Mouse (Mus musculus): Measurements from ENCODE around the gene Zfp341. TPM values are rescaled to one million over a fixed set of nuclear protein-coding genes. Genes with fewer than 3 reads are reported as not detected.
A peak's percentile ranks its signal among the peaks of the same experiment; 100 is the strongest.

Zfp341 gene
- polyA plus RNA-seq, 1 experiment, result 18.7 TPM

- DNase-seq (ENCODE audit: low read depth), result no peak
- TF ChIP-seq POLR2A (IDR thresholded peaks at IDR 0.05; ENCODE audit: borderline replicate concordance, extremely low read depth, insufficient read depth, insufficient read length, poor library complexity, severe bottlenecking) (no peak), CTCF (IDR thresholded peaks at IDR 0.05; ENCODE audit: borderline replicate concordance, extremely low read depth, insufficient read depth, insufficient read length) (no peak)
These were observed 41.1 kb upstream of the Zfp341 start for GRCm38 (mm10) chr2:154571976-154572375.

GRCm38 (mm10) chr2:154572996-154573395 lies 40.1 kb upstream of the Zfp341 start:
- DNase-seq (ENCODE audit: low read depth), result no peak
- TF ChIP-seq POLR2A (IDR thresholded peaks at IDR 0.05; ENCODE audit: borderline replicate concordance, extremely low read depth, insufficient read depth, insufficient read length, poor library complexity, severe bottlenecking) (no peak), CTCF (IDR thresholded peaks at IDR 0.05; ENCODE audit: borderline replicate concordance, extremely low read depth, insufficient read depth, insufficient read length) (no peak)

- TF ChIP-seq POLR2A (IDR thresholded peaks at IDR 0.05; ENCODE audit: borderline replicate concordance, extremely low read depth, insufficient read depth, insufficient read length, poor library complexity, severe bottlenecking) (no peak), CTCF (IDR thresholded peaks at IDR 0.05; ENCODE audit: borderline replicate concordance, extremely low read depth, insufficient read depth, insufficient read length) (no peak)
- DNase-seq (ENCODE audit: low read depth), result peak; percentile 50
These were observed 38.8 kb upstream of the Zfp341 start for GRCm38 (mm10) chr2:154574271-154574670.

GRCm38 (mm10) chr2:154576876-154577743 lies 36.0 kb upstream of the Zfp341 start:
- DNase-seq (ENCODE audit: low read depth), result peak; percentile 73
- TF ChIP-seq CTCF (IDR thresholded peaks at IDR 0.05; ENCODE audit: borderline replicate concordance, extremely low read depth, insufficient read depth, insufficient read length), result no peak
- no peak for TF ChIP-seq POLR2A (IDR thresholded peaks at IDR 0.05; ENCODE audit: borderline replicate concordance, extremely low read depth, insufficient read depth, insufficient read length, poor library complexity, severe bottlenecking)

GRCm38 (mm10) chr2:154577744-154578067 lies 35.4 kb upstream of the Zfp341 start:
- DNase-seq (ENCODE audit: low read depth), result no peak
- TF ChIP-seq POLR2A (IDR thresholded peaks at IDR 0.05; ENCODE audit: borderline replicate concordance, extremely low read depth, insufficient read depth, insufficient read length, poor library complexity, severe bottlenecking) (no peak), CTCF (IDR thresholded peaks at IDR 0.05; ENCODE audit: borderline replicate concordance, extremely low read depth, insufficient read depth, insufficient read length) (no peak)

- TF ChIP-seq POLR2A (IDR thresholded peaks at IDR 0.05; ENCODE audit: borderline replicate concordance, extremely low read depth, insufficient read depth, insufficient read length, poor library complexity, severe bottlenecking) (no peak), CTCF (IDR thresholded peaks at IDR 0.05; ENCODE audit: borderline replicate concordance, extremely low read depth, insufficient read depth, insufficient read length) (no peak)
- peak; percentile 38 for DNase-seq (ENCODE audit: low read depth)
These were observed 32.5 kb upstream of the Zfp341 start for GRCm38 (mm10) chr2:154580586-154580985.

GRCm38 (mm10) chr2:154581421-154581820 lies 31.7 kb upstream of the Zfp341 start:
- DNase-seq (ENCODE audit: low read depth), result no peak
- no peak for TF ChIP-seq POLR2A (IDR thresholded peaks at IDR 0.05; ENCODE audit: borderline replicate concordance, extremely low read depth, insufficient read depth, insufficient read length, poor library complexity, severe bottlenecking)
- peak; percentile 14; the same call in 1 of the 2 replicates for TF ChIP-seq CTCF (IDR thresholded peaks at IDR 0.05; ENCODE audit: borderline replicate concordance, extremely low read depth, insufficient read depth, insufficient read length)

GRCm38 (mm10) chr2:154583906-154584872 lies 28.9 kb upstream of the Zfp341 start:
- peak; percentile 95 for DNase-seq (ENCODE audit: low read depth)
- TF ChIP-seq CTCF (IDR thresholded peaks at IDR 0.05; ENCODE audit: borderline replicate concordance, extremely low read depth, insufficient read depth, insufficient read length), result no peak
- TF ChIP-seq POLR2A (IDR thresholded peaks at IDR 0.05; ENCODE audit: borderline replicate concordance, extremely low read depth, insufficient read depth, insufficient read length, poor library complexity, severe bottlenecking), result no peak

- TF ChIP-seq CTCF (IDR thresholded peaks at IDR 0.05; ENCODE audit: borderline replicate concordance, extremely low read depth, insufficient read depth, insufficient read length) (no peak), POLR2A (IDR thresholded peaks at IDR 0.05; ENCODE audit: borderline replicate concordance, extremely low read depth, insufficient read depth, insufficient read length, poor library complexity, severe bottlenecking) (no peak)
- peak; percentile 32 for DNase-seq (ENCODE audit: low read depth)
These were observed 28.0 kb upstream of the Zfp341 start for GRCm38 (mm10) chr2:154584931-154585601.

- peak; percentile 61 for DNase-seq (ENCODE audit: low read depth)
- TF ChIP-seq POLR2A (IDR thresholded peaks at IDR 0.05; ENCODE audit: borderline replicate concordance, extremely low read depth, insufficient read depth, insufficient read length, poor library complexity, severe bottlenecking), result no peak
- peak; percentile 55; the same call in 1 of the 2 replicates for TF ChIP-seq CTCF (IDR thresholded peaks at IDR 0.05; ENCODE audit: borderline replicate concordance, extremely low read depth, insufficient read depth, insufficient read length)
These were observed 26.7 kb upstream of the Zfp341 start for GRCm38 (mm10) chr2:154586405-154586804.

GRCm38 (mm10) chr2:154589051-154589450 lies 24.0 kb upstream of the Zfp341 start:
- no peak for DNase-seq (ENCODE audit: low read depth)

More at GRCm38 (mm10) chr2:154589051-154589450, 24.0 kb upstream of the Zfp341 start:
- TF ChIP-seq POLR2A (IDR thresholded peaks at IDR 0.05; ENCODE audit: borderline replicate concordance, extremely low read depth, insufficient read depth, insufficient read length, poor library complexity, severe bottlenecking) (no peak), CTCF (IDR thresholded peaks at IDR 0.05; ENCODE audit: borderline replicate concordance, extremely low read depth, insufficient read depth, insufficient read length) (no peak)

Measured in brain, embryonic 14.5 days (tissue).